Mouse (Mus musculus) heart, postnatal 10 days (tissue): ENCODE measurements around the gene Rptor. TPM values are rescaled to one million over a fixed set of nuclear protein-coding genes. Genes with fewer than 3 reads are reported as not detected.

Experiments
- DNase-seq, 2 experiments: peaks; one replicate each; pipeline ENCODE4 v3.0.0; 2021
- intact Hi-C: fragments of 180-260 bp; cut with DNase I; formaldehyde crosslinking; loops from one replicate; pipeline ENCODE4 v1.15.1; 2025
- total RNA-seq, 2 experiments: library from RNA; stranded (reverse); gene quantifications; 2 replicates each; pipeline ENCODE4 v1.2.3; 2021

Rptor gene
- total RNA-seq, 2 experiments from 2014 or later = 39.2 to 40.7 TPM

DNA sequence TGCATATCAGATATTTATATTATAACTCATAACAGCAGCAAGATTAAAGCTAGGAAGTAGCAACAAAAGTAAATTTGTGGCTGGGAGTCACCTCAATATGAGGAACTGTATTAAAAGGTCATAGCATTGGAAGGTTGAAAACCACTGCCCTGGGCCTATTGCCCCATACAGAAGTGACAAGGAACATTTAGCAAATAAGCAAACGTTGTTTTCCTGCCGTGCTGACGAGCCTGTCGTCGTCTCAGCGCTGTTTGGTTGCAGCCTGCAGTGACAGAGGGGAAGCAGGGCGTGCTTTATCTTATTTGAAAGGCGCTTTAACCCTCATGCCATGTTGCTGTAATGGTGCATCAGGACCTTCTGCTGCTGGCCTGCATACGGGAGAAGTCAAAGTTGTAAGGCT, 273.0 kb downstream of the Rptor start:
- DNase-seq = no peak
- intact Hi-C loops = no loop called here

DNA sequence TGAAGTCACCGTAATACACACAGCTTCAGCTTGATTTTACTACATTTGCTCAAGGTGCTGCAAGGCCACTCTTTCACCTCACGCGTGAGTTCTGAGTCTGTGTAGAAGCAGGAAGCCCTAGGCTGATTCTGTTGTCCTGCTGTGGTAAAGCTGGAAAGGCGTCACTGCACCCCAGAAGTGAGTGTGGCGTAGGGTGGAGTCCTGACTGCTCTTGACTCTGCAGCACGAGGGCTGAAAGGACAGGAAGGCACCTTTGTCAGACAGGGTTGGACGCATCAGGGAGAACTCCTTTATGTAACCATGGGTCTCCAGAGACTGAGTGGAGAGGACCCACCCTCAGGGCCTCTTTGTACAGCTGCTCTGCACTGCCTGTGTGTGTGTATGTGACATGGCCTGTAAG, 274.4 kb downstream of the Rptor start:
- no peak for DNase-seq
- intact Hi-C loops = no loop called here

DNA sequence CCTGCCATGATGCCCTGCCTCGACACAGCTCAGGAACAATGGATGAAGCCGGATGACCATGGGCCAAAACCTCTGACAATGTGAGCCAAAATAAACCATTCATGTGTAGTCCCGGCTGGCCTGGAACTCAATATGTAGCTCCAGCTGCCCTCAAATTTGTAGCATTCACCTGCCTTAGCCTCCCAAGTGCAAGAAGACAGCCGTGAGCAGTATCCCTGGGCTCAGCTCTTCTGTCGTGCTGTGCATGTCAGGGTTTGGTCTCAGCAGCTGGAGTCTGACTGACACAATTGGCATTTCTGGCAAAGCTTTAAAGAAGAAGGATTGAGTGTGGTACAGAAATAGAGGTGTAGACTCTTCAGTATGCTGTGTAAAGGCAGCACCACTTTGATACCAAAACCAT, 276.9 kb downstream of the Rptor start:
- no peak for DNase-seq
- intact Hi-C loops = no loop called here

DNA sequence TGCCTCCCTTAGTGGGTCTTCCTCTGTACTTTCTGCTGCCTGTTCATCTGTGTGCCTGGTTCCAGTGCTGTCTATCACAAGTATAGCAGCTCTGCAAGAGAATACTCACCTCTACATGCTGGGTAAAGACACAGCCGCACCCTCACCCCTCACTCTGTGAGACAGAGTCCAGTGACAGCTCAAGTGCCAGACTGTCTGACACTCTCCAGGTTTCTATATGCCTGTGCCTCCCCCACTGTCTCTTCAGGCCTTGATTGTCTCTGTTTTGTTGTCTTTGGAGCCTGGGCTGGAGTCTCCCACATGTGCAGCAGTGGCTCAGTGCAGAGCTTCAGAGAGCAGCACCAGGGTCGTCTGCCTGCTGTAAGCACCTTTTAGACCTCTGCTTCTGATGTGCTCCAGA, 280.9 kb downstream of the Rptor start:
- DNase-seq = no peak
- intact Hi-C loops = no loop called here

DNA sequence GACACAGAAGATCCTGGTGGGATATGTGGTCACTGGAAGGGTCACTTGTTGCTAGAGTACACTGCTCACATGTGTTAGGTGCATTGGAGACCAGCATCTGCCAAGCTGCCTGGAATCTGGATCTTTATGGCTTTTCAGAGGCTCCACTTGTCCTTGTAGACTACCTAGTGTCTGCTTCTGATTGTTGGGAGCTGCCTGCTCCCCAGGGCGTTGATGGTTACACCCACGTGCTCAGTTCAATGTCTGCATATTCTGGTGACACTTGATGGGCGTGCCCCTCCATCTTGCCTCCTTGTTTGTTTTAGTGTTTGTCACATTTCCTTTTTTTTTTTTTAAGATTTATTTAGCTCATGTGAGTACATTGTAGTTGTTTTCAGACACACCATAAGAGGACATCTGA, 287.3 kb downstream of the Rptor start:
- intact Hi-C loops = no loop called here
- no peak for DNase-seq

DNA sequence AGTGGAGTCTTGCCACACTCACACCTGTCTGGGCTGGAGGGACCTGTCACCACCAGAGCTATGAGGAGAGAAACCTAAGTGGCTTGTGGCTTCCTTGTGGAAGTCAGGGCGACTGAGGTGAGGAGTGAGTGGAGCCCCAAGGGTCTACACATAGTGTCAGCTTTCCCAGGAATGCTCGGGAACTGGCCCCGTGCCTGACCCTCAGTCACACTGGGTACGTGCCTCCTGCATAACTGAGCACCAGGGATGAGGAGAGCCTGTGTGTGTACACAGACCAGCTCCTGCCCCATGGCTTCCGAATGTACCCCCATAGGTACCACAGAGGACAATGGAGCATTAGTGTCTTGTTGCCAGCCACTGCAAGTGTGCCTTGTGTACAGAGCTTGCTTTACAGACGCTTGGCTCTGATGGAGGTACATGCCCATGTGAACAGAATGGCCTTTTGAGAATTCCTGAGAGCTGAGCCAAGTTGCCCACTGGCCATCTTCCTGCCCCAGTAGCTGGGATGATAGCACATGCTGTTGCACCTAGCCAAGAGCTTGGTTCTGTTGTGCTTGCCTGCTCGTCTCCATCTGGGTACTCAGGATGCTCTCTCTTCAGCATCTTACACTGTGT, 289.0 kb downstream of the Rptor start:
- no peak for DNase-seq
- intact Hi-C loops = no loop called here

DNA sequence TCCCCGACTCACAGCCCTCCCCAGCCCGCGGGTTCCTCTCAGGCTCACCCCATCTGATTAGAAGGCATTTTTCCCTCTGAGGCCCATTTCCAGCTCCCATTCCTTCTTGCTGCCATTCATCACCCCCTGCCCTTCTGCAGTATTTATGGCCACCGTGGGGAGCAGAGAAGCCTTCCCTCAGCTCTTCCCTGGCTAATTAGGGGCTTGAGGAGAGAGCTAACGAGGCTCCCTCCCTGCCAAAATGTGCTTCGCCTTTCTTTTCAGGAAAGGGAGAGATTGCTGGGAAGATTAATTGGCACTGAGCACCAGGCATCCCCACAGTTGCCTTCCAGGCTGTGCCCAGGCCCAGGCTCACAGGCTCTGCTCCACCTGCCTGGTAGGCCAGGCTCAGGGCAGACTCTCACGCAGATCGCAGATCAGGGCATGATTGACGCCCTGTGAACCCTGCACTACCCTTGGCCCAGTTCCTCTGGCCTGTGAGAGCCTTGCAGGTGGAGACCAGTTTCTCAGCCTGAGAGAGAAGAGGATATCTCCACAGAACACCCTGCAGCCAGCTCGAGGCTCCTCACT, 291.0 kb downstream of the Rptor start:
- intact Hi-C loops = no loop called here
- DNase-seq = no peak

DNA sequence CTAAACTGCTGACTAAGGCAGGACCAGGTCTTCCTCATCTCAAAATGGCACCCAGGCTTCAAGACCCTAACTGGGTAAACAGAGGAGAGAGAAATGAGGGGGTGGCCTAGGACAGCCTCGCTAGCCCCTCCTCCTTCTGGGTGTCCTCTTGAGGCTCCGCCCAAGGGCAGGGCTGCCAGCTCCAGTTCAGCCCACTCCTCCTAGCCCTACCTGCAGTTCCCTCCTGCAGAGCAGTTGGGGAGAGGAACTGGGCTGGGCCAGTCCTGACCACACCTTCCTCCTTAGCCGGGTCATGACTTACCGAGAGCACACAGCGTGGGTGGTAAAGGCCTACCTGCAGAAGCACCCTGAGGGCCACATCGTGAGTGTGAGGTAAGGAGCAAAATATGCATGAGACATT, 291.9 kb downstream of the Rptor start:
- intact Hi-C loops = no loop called here
- no peak for DNase-seq

DNA sequence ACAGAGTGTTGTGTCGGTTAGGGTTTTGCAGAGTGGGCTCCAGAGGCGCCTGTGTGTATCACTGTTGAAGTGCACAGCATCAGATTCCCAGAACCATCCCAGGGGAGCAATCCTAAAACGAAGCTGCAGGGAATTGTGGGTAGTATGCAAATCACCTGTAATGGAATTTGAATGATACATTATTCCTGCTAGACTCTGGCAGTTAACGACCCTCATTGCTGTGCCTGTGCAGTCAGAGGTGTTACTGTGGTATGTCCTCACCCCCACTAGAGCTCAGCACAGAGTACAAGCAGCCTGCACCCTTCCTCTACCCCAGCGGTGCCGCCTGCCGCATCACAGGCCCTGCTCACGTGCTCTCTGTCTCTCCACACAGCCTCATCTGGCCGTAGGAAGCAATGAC, 294.3 kb downstream of the Rptor start:
- no peak for DNase-seq
- intact Hi-C loops = no loop called here

DNA sequence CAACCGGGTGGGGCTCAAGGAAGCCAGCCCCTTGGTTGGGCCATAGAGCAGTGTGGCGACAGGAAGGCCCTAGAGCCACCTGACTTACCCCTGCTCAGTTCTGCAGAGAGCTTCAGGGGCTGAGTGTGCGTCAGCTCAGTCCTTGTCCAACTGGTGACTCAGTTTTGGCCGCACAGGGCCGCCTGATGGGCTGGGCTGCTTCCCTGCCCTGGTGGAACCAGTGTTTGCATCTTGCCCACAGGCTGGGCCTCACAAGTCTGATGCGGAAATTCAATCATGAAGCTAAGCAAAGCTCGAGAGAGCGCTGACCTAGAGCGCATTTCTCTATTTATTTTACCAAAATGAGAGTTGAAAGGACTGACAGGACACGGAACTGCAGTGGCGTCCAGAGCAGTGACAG, 296.3 kb downstream of the Rptor start:
- intact Hi-C loops = no loop called here
- DNase-seq = no peak

DNA sequence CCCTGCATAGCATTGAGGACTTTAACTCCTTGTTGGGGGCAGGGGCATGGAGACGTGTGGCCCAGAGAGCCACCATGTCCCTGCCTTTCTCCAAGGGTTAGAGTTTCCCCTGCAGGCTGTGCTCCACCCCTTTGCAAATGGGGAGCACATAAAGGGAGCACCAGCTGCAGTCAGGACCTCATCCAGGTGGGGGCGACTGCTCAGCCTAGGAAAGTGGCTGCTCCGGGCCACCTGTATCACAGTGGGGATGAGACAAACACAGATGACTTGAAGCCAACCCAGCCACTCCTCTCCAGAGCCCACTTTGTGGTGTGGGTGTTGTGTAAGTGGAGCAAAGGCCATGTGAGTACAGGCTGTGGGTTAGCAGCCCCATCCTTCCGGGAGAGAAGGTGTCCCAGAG, 298.5 kb downstream of the Rptor start:
- DNase-seq = no peak
- intact Hi-C loops = no loop called here

DNA sequence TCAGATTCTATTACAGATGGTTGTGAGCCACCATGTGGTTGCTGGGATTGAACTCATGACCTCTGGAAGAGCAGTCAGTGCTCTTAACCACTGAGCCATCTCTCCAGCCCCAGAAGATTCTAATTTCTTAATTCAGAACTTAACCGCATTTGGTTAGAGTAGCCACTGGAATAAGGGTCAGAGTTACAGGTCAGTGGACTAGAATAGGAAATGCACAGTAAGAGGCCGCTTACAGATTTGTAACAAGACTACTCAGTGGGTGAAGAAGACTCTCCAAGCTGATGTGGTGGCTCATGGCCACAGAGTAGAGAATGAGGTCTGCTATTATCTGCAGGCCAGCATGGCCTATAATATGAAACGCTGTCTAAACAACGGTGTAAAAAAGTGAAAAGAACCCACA, 300.2 kb downstream of the Rptor start:
- DNase-seq = no peak
- intact Hi-C loops = no loop called here

DNA sequence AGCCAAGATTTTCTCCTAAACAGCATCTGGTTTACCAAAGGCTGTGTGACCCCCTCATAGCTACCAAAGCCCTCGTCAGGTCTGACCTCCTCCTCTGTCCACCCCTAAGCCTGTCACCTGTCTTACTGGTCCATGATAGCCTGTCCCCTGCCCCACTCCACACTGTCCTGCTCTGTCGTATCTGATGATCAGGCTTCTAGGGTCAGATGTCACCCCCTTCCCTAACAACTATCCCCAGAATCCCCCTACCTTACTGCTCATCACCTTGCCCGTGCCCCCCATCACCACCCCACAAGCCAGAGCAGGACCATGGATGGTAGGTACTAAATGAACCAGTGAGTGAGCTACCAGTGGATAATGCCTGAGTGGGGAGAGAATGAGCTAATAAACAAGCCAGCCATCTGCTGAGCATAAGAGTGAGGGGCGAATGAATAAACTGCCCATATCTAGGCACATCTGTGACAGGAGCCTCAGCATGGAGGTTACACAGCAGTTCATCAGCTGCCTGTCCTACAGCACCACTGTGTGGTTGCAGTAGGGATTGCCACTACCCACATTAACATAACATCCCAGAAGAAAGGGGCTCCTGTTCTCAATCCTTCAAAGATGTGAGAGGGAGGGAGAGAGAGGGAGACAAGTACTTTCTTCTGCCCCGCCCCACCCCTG, 302.0 kb downstream of the Rptor start:
- intact Hi-C loops = loop anchor here (1.0 kb wide), 1 partner anchor 401 kb away; no protein-coding TSS in a partner anchor

DNA sequence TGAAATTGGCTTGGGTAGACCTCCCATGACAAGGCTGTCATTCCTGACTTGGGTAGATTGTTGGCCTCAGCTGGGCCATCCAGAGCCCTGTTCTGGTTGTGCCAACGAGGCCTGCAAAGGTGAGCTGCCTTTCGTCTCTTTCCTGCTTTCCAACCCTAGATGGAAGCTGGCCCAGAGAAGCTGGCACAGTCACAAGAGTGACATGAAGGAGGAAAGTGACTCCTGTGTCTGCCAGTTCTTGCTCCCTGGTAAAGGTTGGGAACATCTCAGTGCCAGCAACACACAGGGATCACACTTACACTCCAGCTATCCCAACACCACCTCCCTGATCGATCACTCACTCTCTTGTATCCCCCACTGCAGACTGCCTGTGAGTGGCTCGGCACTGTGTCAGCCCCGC, 303.1 kb downstream of the Rptor start:
- intact Hi-C loops = loop anchor here (1.0 kb wide), 1 partner anchor 402 kb away; no protein-coding TSS in a partner anchor
- DNase-seq = no peak

More for the DNA sequence above, 302.0 kb downstream of the Rptor start:
- peak; percentile 73 to 79 for DNase-seq

DNA sequence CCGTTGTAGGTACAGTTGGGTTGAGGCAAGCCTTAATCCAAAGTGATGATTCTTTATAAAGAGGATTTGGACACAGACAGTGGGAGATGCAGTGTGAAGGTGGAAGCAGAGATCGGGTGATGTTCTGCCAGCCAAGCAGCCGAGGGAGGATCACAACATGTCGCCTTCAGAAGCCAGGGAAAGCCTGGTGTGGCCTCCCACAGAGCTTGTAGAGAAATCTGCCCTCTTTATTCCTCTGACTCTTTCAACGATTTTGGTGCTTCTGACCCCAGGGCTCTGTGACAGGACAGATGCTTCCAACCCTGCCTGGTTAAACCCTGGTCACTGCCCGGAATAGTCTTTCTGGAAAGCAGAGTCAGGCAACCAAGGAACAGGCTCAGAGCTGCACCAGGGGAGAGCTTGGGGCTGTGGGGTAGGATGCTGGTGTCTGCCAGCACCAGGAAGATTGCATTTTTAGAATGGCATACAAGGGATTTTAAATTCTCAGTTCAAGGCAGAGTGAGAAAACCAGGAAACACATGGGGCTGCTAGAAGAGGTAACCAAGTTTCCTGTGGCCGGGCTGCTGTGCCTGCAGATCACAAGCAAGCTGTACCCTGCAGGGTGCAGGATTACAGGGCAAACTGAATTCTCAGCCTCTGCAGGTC, 304.4 kb downstream of the Rptor start:
- intact Hi-C loops = no loop called here

DNA sequence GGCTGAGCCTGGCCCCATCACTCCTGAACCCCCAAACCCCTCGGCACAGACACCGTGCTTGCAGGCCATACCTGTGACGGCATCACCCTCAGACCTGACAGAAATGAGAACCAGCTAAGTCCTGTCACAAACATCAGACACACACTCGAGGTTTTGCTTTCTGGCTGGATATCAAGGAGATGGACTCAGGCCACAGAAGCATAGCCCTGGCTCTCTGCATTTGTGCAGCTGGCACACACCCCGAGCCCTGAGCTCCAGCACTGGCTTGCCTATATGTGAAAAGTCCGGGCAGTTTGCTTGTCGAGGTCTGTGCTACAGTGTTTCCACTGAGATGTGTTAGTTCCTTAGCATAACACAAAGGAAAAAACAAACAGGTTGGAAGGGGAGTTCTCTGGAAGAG, 305.0 kb downstream of the Rptor start:
- DNase-seq = no peak
- intact Hi-C loops = no loop called here

More for the DNA sequence above, 304.4 kb downstream of the Rptor start:
- no peak for DNase-seq

DNA sequence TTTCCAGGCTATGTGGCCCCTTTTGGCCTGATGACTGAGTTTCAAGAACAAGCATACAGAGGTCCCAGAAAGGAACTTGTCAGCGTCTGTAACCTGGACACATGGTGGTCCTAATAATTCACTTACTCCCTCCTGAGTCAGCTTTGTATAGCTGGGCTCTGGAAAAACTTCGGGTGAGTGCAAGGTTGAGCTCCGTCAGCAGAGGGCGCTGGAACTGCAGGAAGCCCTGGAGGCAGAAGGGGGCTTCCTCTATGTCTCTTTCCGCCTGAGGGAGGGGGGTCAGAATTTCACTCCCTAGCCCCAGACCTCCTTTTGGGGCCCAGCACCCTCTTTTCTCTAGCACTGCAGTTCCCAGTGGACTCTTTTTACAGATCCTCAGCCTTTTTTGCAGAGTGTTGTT, 306.7 kb downstream of the Rptor start:
- intact Hi-C loops = loop anchor here (1.0 kb wide), 1 partner anchor 82 kb away; no protein-coding TSS in a partner anchor
- DNase-seq = peak; percentile 67 to 88

DNA sequence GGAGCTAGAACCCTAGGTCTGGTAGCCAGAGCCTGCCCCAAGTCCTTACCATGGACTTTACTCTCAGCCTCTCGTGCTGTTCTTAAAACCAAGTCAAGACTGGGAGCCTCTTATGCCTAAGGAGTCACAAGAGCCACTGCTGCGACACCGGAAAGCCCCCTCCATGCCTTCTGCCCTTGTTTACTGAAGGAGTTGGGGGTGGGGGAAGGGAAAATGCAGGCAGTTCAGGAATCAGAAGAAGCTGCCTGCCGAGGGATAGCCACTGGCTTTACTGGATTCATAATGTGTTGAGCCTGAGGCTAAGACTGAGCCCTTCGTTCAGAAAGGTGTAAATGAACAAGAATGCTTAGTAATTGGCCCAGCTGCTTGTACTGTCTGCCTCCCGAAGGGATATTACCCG, 310.1 kb downstream of the Rptor start:
- intact Hi-C loops = no loop called here
- no peak for DNase-seq

DNA sequence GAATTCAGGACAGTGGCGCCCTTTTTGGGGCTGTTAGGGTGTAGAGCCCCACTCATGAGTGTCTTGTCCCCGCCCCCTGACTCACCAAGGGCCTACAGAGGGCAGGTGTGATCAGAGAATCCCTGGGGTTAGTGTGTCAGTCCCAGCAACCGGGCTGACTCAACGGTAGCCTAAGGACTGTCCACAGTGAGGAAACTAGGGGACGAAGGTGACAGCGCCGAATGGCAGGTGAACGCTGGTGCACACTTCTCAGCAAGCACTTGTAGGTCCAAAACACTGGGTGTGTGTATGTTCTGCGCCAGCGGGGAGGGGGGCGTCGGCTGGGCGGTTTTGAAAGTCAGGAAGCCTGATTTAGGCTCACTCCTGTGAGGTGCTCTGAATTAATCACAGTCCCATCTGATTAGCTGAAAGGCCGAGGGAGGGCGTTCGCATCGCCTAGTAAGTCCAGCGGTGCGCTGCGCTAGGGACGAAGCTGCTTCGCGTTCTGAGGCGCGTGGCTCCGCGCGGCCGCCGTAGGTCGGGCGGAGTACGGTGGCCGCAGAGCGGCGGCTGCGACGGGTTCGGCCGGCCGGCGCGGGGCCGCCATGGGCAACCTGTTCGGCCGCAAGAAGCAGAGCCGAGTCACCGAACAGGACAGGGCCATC, 310.7 kb downstream of the Rptor start, which contains the start of gene Chmp6:
TSS of gene Chmp6 (plus strand) at position 151 of the 644 bp plus-strand sequence.
- peak; percentile 94 to 95 for DNase-seq
- intact Hi-C loops = no loop called here

DNA sequence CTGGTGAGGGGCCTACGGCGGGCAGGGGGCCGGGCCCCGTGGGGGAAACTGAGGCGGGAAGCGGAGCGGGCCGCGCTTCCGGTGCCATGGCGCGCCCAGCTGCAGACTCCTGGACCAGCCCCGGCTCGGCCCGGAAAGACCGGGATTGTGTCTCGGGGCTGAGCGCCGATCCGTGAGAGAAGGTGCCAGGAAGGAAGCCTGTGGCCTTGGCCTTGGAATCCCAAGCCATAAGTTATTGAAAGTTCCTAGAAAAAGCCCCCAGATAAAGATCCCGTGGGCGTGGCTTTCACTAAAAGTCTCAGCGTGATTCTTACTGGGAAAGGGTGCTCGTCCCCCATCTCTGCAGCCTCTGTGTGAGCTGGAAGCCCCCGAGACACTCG, 311.2 kb downstream of the Rptor start:
- intact Hi-C loops = no loop called here
- no peak for DNase-seq

DNA sequence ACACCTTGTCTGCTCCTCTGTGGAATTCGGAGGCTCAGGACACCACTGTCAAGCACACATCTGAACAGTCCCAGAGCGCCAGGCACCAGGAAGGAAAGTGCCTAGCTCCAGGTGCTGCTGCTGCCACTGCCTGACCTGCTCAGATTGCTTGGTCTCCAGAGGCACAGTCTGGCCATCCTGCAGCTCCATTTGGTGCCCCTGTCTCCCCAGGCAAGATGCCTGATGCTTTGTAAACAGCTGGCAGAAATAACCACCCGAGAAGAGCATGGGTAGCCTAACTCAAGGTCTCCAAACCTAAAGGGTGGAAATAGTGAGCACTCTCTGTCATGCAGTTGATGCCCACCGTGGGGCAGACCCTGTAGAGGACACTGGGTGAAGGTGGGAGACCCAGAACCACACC, 311.7 kb downstream of the Rptor start:
- DNase-seq = no peak
- intact Hi-C loops = no loop called here
